Comparison of ENCODE assay signal across 8 mouse cellular contexts in genomic region chr17:5402624-5403023, GRCm38 (mm10). TPM values are rescaled to one million over a fixed set of nuclear protein-coding genes. Genes with fewer than 3 reads are reported as not detected.
DNase-seq lines count a peak whose midpoint lies in the region; ATAC-seq and TF ChIP-seq lines count a peak whose summit lies in the region.

No protein-coding gene starts in this region.

- ATAC-seq in midbrain, embryonic 13.5 days = peak; percentile 67
- ATAC-seq in activated CD4-positive, CD25-positive, alpha-beta regulatory T cell, adult 4 months = no peak

- peaks cover 38% of the 10 kb centered on the region for H3K27me3 ChIP-seq in limb, embryonic 10.5 days (ENCODE audit: low read depth, poor library complexity, severe bottlenecking)
- peaks cover 50% of the 10 kb centered on the region for H3K27me3 ChIP-seq in midbrain, embryonic 13.5 days
- no peaks in the 10 kb centered on the region for H3K27me3 ChIP-seq in small intestine, adult 2 months (ENCODE audit: control insufficient read depth, insufficient read depth, low read length)

- DNase-seq in adrenal gland, adult 18-20 months (ENCODE audit: low spot score in 2 of 2) = peak; percentile 84 to 86
- peak; percentile 80 for DNase-seq in gastrocnemius, postnatal 14 days
- DNase-seq in induced T-regulatory cell, adult 2 months (ENCODE audit: low read depth) = peak; percentile 70
- DNase-seq in limb, embryonic 10.5 days (ENCODE audit: low spot score) = peak; percentile 87

- WGBS in limb, embryonic 10.5 days = 37% methylated on average over 8 of the region's 8 CpGs
- 27% methylated on average over 8 of the region's 8 CpGs for WGBS in midbrain, embryonic 13.5 days
- 19% methylated on average over 8 of the region's 8 CpGs for WGBS in small intestine, adult 2 months

- no peak overlapping the region for H3K9ac ChIP-seq in midbrain, embryonic 13.5 days (replicated peaks)

- peak overlapping the region; percentile 30; the same call in 1 of the 2 replicates for H3K4me2 ChIP-seq in midbrain, embryonic 13.5 days (replicated peaks)

- H3K9me3 ChIP-seq in limb, embryonic 10.5 days (replicated peaks) = no peaks in the 10 kb centered on the region
- H3K9me3 ChIP-seq in midbrain, embryonic 13.5 days = no peaks in the 10 kb centered on the region

- peak; percentile 60 for TF ChIP-seq CTCF in cortical plate, adult 2 months (IDR thresholded peaks at IDR 0.05; ENCODE audit: extremely low read depth, insufficient read depth, low read length)
- peak; percentile 92 for TF ChIP-seq CTCF in small intestine, adult 2 months (IDR thresholded peaks at IDR 0.05; ENCODE audit: extremely low read depth, insufficient read length, insufficient replicate concordance, low read depth, low read length)

- no peaks in the 10 kb centered on the region for H3K36me3 ChIP-seq in limb, embryonic 10.5 days
- H3K36me3 ChIP-seq in midbrain, embryonic 13.5 days = no peaks in the 10 kb centered on the region
- no peaks in the 10 kb centered on the region for H3K36me3 ChIP-seq in small intestine, adult 2 months (ENCODE audit: control insufficient read depth, insufficient read depth, low read length)

- H3K4me1 ChIP-seq in cortical plate, adult 2 months (ENCODE audit: control insufficient read depth, insufficient read depth, low read length) = peaks cover 2% of the 10 kb centered on the region
- H3K4me1 ChIP-seq in limb, embryonic 10.5 days = peaks cover 32% of the 10 kb centered on the region
- H3K4me1 ChIP-seq in midbrain, embryonic 13.5 days (replicated peaks) = peaks cover 11% of the 10 kb centered on the region; the same call in 1 of the 2 replicates
- peaks cover 6% of the 10 kb centered on the region; the same call in 1 of the 2 replicates for H3K4me1 ChIP-seq in small intestine, adult 2 months (ENCODE audit: control insufficient read depth, insufficient read depth, insufficient read length, low read length)

- no peak for TF ChIP-seq POLR2A in cortical plate, adult 2 months (IDR thresholded peaks at IDR 0.05; ENCODE audit: extremely low read depth, insufficient read depth, low read length)
- no peak; the same call in 1 of the 2 replicates for TF ChIP-seq POLR2A in small intestine, adult 2 months (IDR thresholded peaks at IDR 0.05; ENCODE audit: low read depth, low read length)

- no peak overlapping the region for H3K27ac ChIP-seq in cortical plate, adult 2 months (ENCODE audit: insufficient read depth, low read length)
- no peak overlapping the region for H3K27ac ChIP-seq in limb, embryonic 10.5 days
- H3K27ac ChIP-seq in midbrain, embryonic 13.5 days = no peak overlapping the region
- no peak overlapping the region for H3K27ac ChIP-seq in small intestine, adult 2 months (ENCODE audit: insufficient read depth, low read depth, low read length)

- H3K4me3 ChIP-seq in cortical plate, adult 2 months (ENCODE audit: insufficient read depth, low read length) = no peak overlapping the region
- 0 out of 2 replicates have a peak overlapping the region, but pooled peaks have one; percentile 13 for H3K4me3 ChIP-seq in limb, embryonic 10.5 days
- H3K4me3 ChIP-seq in midbrain, embryonic 13.5 days (replicated peaks) = no peak overlapping the region
- H3K4me3 ChIP-seq in small intestine, adult 2 months (ENCODE audit: low read depth, low read length) = peak overlapping the region; percentile 17; the same call in 1 of the 2 replicates

- intact Hi-C loops in gastrocnemius, postnatal 14 days (cut with DNase I; ENCODE audit: low total_unique reads) = no loop called here

RNA-seq across cellular contexts. Expression of gene Ldhal6b, which starts 15.9 kb away (rescaled TPM):
- total RNA-seq in adrenal gland, adult 18-20 months (2021) = under 1 TPM; 0.42 to 0.70 TPM
- 0.64 and 0.94 TPM in 2 replicates for polyA plus RNA-seq in cortical plate, adult 2 months (2012; rRNA removed)
- total RNA-seq in gastrocnemius, postnatal 14 days (2021) = under 1 TPM; 0.14 to 0.47 TPM
- polyA plus RNA-seq in limb, embryonic 10.5 days (2016; fragmentation: Nextera tagmentation; extraction: Ambion mirVana) = not detected in 2 replicates
- 0.23 TPM in 1 of 2 replicates, not detected in the other for polyA plus RNA-seq in midbrain, embryonic 13.5 days (2015; fragmentation: Nextera tagmentation; extraction: Ambion mirVana)
- 0.10 and 0.20 TPM in 2 replicates for polyA plus RNA-seq in small intestine, adult 2 months (2012; rRNA removed)
- under 1 TPM in 1 of 2 experiments, not detected in 1; 0.30 TPM for polyA plus RNA-seq in activated CD4-positive, CD25-positive, alpha-beta regulatory T cell, adult 4 months (2017; shearing (Covaris generic))

RNA-seq across cellular contexts. Expression of gene Tmem242, which starts 37.4 kb away (rescaled TPM):
- total RNA-seq in adrenal gland, adult 18-20 months (2021) = 100 to 1,000 TPM; 121 to 161 TPM
- polyA plus RNA-seq in cortical plate, adult 2 months (2012; rRNA removed) = 33.8 and 39.4 TPM in 2 replicates
- total RNA-seq in gastrocnemius, postnatal 14 days (2021) = 100 to 1,000 TPM; 113 to 123 TPM
- polyA plus RNA-seq in limb, embryonic 10.5 days (2016; fragmentation: Nextera tagmentation; extraction: Ambion mirVana) = 125 and 130 TPM in 2 replicates
- 109 and 111 TPM in 2 replicates for polyA plus RNA-seq in midbrain, embryonic 13.5 days (2015; fragmentation: Nextera tagmentation; extraction: Ambion mirVana)
- 2.1 and 3.7 TPM in 2 replicates for polyA plus RNA-seq in small intestine, adult 2 months (2012; rRNA removed)
- 100 to 1,000 TPM in 1 of 2 experiments, 10 to 100 TPM in 1; 72.3 to 103 TPM for polyA plus RNA-seq in activated CD4-positive, CD25-positive, alpha-beta regulatory T cell, adult 4 months (2017; shearing (Covaris generic))

Comparison
In these comparisons a context has a peak if more than half of its experiments do, and no peak if none do; other contexts are left out.
1. H3K4me3 ChIP-seq: peak in limb, embryonic 10.5 days (single experiment) and small intestine, adult 2 months (single experiment); none in cortical plate, adult 2 months (single experiment) and midbrain, embryonic 13.5 days (single experiment).
2. Peak in every context shown above with its lines, with median percentiles within 50 percentile points of each other: DNase-seq.